Mouse (Mus musculus) yolk sac, embryonic 10.5 days (tissue): Measurements from ENCODE around the gene Rnaseh2b.

Experiments
- DNase-seq: peaks from one replicate; pipeline ENCODE4 v3.0.0-alpha.2; 2017; ENCODE audit warnings: low spot score

Gene Rnaseh2b

DNA sequence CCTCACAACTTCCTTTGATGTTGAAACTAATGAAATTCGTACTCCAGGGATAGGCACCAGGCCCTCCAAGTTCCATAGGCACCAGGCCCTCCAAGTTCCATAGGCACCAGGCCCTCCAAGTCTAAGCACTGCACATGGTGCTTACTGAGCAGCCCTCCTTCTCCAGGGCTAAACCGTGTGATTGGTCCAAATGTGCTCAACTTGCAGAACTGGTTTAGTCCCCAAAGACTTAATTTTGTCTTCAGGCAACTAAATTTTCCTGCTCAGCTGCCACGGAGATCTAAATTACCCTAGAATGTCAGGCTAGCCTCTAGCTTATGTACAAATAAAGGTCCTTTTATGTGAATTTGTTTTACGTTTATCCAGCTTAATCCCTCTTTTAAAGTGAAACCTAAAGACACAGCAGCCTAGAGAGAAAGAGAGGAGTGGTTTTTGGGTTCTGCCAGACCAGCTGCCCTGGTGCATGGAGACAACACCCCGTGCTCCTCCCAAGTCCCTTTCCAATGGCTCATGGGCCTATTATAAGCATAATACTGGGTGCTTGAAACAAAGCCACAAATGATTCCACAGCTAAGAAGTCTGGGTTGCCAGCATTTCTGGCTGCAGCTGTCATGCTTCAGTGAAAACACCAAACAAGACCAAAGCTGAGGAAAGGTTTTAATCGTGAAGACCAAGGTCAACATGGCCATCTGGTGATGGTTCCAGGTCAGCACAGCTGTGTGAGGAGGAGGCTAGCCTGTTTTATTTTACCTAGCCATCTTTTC is 30.4 kb downstream of the Rnaseh2b start:
- no peak for DNase-seq

DNA sequence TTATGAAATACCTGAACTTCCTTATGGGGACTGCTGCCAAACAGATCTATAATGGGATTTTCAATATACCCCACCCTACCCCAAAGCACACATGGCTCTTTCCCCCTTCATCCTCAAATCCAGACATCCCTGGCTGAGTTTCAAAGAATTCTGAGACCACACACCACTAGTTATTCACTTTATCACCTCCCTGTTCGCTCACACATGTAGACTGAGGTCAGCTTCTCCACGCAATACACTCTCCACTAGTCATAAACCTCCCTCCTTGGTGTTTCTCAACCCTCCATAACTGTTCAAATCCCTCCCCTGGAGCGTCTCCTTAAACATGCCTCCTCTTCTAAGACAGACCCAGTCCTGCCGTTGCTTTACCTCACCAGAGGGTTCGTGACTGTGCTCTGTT is 31.1 kb downstream of the Rnaseh2b start:
- DNase-seq: no peak

DNA sequence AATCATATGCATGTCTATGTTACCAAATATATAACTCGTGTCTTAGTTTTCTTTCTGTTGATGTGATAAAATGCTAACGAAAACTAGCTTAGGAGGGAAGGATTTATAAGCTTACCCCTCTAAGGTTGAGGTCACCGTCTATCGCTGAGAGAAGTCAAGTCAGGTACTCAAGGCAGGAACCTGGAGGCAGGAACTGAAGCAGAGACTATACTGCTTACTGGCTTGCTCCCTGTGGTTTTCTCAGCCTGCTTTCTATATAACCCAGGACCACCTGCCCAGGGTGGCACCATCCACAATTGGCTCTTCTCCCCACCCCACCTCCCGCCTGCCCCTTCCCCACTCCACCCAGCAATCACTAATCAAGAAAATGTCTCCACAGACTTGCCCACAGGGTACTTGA is 32.6 kb downstream of the Rnaseh2b start:
- DNase-seq: no peak

DNA sequence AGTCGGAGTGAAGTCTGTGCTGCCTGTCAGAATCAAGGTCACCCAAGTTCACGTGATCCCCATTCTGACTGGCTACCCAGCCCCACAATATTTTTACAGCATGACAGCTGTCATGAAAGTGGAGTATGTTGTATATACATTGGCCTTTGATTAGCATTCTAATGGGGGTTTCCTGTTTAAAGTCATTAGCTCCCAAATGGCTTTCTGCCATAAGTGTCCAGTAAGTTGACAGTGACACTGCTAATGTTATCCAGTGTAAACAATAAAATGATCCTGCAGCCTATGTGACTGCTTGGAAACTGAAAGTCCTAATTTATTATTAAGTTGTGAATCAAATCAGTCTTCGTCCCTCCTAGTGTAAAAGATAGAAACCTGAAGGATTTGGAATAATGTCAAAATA is 33.6 kb downstream of the Rnaseh2b start:
- DNase-seq: no peak

DNA sequence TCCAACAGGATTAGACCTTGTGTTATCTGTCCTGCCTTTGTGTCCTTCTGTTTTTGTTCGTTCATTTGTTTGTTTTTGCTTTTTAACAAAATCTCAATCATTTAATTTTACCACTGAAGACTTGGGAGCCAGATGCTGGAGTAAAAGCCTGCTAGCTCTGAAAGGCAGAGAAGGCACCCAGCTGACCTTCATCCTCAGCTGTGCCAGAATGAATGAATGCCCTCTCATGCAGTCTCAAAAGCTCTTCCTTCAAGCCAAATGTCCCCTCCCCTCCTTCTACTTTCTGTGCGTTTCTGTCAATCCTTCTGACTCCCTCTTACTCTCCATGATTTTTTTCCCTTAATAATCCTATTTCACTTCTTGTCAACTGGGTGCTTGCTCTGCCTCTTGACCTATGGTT is 34.8 kb downstream of the Rnaseh2b start:
- no peak for DNase-seq

DNA sequence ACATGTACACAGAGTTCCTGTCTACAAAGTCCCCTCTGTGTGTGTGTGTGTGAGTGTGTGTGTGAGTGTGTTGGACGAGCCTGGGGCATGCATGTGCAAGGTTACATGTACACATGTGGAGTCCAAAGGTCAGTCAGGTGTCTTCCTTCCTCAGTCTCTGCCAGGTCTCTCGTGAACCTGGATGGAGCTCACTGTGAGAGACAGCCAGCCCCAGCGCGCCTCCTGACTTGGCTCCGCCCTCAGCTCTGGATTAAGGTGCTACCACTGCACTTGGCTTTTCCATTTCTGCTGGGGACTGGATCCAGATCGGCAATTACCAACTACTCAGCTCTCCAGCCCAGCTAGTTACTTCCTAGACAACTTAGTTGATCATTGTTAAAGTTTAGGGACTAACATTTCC is 36.2 kb downstream of the Rnaseh2b start:
- DNase-seq: peak; percentile 47

DNA sequence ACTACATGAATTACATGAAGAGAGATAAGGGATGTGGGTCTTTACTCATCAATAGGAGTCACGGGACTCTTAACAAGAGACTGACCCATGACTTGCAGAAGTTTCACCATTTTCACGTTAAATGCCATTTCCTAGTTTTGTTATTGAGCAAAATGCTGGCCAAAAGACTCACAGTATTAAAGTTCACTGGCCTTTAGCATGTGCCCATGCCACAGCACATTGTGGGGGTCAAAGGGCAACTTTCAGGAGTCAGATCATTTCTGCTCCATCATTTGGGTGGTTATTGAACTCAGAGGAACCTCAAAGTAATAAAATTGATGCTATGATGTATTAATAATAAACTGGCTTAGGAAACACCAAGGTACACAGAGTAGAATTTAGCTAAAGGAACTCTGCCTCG is 37.2 kb downstream of the Rnaseh2b start:
- DNase-seq: no peak

DNA sequence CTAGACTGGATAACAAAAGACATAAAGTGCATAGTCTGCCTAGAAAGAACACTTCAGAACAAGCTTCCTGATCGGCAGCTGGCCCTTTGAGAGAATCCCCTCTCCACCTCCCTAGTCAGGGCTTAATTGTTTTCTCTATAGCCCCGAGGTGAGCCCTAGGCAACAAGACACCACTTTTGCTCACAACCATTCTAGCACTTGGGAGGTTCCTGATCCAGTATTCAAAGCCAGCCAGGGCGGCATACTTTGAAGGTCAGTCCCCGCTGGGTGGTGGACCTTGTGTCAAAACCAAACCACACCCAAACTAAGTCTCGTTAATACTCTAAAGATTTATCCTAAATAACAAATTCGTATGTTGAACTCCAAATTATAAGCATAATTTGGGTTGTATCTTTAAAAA is 39.1 kb downstream of the Rnaseh2b start:
- DNase-seq: peak; percentile 15

DNA sequence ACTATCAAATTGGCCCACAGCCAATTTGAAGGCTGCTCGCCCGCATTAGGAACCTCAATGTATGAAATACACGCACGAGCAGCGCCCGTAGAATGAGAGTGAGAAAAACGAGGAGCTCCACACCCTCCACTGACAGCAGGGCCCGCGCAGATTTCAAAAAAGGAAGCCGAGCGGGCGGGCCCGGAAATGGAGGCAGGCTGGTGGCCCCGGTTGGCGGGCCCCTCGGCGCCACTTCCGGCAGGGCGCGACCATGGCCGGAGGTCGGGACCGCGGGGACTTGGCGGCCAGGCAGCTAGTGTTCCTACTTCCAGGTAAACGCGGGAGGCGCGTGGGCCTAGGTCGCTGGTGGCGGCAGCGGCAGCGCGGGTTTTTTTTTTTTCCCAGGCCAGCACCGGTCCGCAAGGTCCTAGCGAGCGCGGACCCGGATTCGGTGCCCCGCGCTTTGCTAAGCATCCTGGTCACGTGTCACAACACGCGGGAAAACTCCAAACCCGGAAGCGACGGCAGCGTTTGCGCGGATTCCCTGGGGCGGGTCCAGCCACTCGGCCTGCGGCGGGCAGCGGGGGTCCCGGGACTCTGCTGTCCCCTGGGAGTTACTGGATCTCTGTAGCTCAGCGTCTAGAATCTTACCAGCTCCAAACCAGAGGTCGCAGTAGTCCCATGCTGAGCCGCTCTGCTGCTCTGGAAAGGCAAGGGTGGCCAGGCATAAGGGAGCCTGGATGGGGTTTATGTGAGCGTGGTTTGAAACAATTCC is 39.7 kb downstream of the Rnaseh2b start:
- peak; percentile 91 for DNase-seq

DNA sequence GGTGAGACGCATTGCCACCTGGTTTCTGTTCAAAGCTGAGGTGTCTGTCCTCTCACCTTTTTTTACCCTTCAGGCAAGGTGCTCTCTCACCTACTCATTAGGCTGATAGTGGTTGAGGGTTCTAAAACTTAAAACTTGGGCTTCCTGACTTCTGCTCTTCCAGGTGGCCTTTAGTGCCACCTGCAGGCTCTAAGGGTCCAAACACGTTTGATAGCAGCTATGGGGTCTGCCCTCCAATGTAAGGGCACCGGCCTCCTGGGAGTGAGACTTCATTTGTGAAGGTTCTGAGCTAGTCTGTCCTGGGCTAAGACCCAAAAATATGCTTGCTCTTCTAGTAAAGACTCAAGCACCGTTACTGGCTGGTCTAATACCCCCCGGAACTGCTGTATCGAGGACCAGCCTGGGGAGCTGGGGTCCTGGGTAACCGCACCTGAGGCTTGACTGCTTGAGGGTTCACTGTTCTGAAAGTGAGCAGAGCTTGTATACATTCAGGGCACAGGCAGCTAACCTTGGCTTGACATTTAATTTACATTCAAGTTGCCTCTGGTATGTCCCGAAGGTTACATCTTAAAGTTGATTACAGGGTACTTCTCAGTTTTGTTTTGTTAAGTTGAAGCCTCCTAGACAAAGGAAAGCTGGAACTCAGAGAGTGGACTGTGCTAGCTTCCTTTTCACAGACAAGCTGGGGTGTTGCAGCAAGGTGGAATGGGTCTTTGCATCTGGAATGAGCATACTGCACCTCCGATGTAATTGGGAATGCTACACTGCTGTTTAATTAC is 41.7 kb downstream of the Rnaseh2b start:
- no peak for DNase-seq

DNA sequence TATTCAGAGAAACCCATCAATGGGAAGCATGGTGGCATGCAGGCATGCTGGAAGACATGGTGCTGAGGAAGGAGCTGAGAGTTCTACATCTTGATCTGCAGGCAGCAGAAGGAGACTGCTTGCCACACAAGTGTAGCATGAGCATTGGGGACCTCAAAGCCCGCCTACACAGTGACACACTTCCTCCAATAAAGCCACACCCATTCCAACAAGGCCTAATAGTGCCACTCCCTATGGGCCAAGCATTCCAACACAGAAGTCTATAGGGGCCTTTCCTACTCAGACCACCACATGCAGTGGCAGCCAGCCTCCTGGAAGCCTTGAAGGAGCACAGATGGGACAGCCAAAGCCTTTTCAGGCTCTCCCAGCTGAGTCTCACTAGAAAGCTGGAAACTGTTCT is 46.8 kb downstream of the Rnaseh2b start:
- DNase-seq: no peak

DNA sequence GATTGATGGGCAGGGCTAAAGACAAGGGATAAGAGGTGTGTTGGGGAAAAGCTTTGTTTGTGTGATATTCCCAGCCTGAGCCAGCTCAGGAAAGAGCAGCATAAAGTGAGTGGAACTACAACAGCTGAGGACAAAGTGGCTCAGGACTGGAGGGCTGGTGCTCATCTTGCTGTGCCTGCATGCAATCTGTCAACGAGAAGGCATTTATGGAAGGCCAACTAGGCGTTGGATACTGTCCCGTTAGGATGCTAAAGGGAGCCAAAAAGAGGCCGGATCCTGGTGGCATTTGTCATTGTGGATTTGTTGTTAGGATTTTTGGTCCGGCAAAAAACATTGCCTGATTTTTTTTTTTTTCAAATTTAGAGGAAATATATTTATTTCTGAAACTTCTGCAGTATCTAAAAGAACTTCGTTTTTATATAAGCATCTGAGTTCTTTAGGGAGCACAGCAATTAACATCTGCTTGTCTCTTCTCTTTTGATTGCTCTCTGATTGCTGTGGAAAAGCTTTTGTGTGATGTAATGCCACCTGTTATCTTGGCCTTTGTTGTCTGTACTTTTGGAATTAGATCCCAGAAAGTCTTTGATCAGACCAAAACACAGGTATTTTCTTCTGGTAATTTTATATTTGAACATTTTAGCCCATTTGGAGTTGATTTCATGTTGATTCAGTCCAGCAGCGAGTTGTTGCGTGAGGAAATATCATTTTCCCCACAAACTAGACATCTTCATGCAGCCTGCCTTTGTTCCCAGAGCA is 49.7 kb downstream of the Rnaseh2b start:
- no peak for DNase-seq

DNA sequence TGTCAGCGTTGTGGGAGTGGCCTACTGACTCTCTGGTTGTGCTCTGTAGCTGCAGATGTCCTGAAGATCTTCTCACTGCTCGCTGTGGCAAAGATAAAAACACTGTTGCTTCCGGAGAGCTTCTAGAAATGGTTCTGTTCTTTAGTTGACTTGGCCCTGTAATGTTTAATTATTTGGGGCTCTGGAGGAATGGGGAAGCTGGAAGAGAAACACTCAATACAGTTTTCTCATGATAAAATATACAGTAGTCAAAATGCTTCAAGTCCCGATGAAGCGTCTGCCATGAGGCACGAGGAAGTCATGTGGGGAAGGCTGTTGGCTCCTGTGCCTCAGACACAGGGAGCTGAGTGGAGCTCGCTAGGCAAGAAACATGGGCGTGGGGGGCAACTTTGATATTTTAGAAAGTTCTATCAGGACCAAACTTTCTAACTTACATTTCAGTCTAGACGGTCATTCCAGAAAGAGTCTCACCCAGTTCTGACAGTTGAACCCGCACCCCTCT is 50.3 kb downstream of the Rnaseh2b start:
- DNase-seq: no peak

DNA sequence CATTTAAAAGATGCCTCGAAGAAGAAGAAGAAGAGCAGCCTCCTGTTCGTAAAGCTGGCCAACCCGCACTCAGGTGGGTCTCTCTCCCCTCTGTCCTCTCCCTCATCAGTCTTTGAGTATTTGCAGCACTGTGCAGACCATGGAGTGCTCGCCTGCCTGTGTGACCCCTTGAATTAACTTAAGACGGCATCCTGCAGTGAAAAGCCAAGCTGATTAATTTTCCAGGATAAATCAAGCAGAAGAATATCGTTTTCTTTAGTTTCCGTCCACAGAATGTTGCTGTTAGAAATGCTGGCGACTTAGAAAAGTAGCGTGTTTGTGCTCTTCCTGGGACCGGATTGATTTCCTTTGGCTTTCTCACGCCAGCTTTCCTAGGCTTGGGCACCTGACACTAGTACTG is 54.2 kb downstream of the Rnaseh2b start:
- DNase-seq: no peak

DNA sequence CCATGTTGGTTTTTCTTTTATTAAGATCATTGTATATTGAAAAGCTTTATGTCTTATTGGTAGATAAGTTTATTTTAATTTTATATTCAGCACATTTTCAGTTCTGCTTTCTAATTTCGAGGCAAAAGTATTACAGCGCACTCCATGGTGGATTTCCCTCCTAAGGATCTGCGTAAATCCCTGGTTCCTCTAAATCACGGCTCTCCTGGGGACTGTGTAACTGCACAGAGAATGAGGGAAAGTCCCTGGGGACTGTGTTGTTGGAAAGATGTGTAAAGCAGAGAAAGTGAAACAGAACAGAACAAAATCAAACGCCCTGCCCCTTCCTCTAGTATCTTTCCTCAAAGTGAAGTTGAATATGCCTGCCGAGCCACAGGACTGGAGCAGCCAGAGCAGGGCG is 54.7 kb downstream of the Rnaseh2b start:
- DNase-seq: no peak

DNA sequence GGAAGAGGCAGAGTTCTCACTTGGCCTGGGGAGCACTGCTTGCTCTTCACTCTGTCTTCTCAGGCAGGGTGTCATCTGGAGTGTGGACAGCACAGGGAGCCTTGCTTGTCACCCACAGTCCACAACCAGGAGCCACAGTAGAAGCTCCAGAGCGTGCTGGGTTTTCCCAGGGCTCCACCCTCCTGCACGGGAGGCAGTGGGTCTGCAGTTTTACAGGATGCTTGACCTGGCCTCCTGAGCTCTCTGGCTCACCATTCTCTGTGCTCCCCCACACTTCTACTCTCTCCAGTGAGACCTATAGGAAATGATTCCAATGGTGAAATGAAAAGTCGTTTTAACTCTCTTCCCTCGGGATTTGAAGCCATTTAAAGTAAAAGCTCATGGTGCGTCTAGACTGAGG is 57.4 kb downstream of the Rnaseh2b start:
- no peak for DNase-seq

DNA sequence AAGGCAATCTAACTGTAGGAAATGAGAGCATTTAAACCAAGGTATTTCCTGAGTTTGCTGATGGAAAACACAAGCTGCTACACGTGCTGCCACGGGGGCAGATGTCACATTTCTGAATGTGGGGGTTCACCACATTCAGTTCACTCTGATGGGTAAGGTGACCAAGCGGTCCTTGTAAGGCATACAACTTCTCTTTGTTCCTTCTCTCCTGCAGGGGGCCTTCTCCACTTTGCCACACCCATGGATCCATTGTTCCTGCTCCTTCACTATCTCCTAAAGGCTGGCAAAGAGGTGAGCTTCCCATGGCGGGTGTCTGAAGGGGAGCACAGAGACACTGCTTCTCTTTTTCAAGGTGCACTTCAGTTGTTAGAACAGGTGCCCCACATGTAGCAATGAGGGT is 57.8 kb downstream of the Rnaseh2b start:
- DNase-seq: no peak

DNA sequence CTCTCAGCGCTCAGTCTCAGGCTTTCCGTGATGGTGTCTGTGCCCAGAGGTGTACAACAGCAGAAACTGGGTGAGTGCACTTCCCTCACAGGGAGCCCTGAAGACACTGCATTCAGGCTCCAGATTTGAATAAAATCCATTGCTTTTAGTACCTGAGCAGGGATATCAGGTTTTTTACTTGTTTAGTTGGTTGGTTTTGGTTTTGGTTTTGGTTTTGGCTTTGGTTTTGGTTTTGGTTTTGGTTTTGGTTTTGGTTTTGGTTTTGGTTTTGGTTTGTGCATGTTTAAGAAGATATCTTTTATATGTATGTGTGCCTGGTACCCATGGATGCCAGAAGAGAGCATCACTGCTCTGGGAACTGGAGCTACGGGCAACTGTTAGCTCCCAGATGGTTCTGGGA is 58.5 kb downstream of the Rnaseh2b start:
- no peak for DNase-seq

DNA sequence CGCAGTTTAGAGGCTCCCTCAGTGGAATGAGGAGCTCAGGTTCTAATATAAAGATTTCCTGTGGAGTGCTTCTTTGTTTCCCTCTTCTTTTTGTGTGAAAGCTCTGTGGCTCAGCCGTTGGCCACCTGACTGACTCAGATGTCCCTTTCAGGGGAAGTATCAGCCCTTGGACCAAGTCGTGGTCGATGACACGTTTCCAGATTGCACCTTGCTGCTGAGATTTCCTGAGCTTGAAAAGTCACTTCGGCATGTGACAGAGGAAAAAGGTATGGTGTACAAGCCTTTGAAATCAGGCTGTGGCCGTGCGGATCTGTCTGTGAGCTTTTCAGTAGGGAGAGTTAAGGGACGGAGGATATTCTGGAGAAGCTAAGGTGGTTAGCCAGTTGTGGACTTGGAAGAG is 61.0 kb downstream of the Rnaseh2b start:
- no peak for DNase-seq

DNA sequence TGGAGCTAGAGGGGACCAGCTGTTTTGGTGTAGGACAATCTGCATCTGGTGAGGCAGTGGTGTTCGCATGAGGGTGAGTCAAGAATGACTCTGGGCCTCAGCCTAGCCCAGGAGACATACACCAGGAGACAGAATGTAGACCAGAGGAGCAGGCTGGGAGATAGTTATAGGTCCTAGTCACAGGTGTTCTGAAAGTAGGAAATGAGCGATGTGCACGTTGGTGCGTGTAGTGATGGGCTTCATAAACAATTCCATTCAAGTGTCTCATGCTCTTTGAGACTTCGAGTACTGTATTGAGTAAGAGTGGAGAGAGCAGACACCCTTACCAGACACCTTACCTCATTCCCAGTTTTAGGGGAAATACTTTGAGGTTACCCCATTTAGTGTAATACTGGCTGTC is 61.4 kb downstream of the Rnaseh2b start:
- DNase-seq: no peak

DNA sequence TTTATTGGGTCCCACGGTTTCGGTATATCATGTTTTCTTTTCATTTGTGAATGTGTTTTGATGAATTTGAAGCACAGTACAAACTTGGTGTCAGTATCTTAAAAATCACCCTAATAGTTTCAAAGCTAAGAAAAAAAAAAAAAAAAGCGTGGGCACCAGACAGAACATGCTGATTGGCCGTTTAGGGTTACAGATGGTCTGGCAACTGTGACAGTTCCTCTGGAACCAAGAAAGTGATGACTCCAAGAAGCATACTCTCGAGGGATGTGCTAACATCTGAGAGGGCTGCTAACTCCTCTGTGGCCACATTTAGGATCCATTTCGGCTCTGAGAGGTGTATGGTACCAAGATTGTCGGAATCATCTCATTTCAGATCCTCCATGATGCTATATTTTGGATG is 62.8 kb downstream of the Rnaseh2b start:
- no peak for DNase-seq
